Mouse (Mus musculus): ENCODE results near the gene Itsn1.

Gene Itsn1

DNA sequence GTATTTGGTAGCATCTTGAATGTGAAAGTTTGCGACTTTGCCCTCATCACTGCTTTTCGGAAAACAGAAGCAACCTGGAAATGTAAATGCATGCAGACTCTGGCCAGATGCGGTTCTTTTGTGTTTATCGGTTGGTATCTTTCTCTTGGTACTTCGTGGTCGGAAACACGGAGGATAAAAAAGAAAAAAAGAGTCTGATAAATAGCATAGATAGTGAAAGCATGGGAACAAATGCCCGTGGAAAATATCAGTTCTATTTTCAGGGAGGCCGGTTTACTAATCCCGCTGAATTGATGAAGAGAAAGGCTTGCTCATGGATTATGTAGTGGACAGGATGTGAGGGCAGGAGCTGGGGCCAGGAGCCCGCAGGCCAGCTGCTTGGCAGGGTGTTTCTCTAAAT, 1.4 kb downstream of the Itsn1 start:
- DNase-seq (ENCODE audit: low spot score in 2 of 2): no peak

DNA sequence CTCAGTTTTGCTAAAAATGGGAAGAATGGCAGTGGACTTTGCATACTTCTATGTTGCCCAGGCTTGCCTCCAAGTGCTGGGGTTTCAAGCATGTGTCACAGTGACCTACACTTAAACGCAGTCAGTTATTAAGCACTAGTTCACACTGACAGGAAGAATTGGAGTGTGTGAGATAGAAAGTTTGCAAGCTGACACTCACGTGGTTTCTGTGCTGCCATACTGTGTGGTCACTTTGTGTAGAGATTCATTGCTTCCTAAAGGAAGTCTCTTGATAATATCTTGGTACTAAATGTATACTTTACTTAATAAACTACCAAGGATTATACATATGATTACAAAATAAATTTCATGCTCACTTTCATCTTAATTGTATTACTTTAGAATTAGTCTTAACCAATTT, 3.7 kb downstream of the Itsn1 start:
- no peak for DNase-seq (ENCODE audit: low spot score in 2 of 2)

DNA sequence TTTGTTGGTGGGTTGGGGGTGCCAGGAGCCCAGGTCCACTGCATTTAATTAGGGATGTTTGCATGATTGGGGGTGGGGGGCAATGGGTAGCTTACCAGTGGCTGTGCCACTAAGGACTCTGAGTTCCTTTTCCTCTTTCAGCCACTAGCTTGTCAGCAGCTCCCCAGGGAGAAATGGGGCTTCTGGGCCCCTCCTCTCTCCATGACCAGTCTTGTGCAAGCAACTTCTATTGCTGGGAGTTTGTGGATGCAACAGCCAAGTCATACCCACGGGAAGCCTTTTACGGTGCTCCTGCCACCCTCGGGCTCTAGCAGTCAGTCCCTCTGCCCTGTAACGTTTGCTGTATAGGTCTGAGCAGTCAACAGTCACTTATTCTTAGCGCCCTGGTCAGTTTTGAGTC, 5.7 kb downstream of the Itsn1 start:
- peak; percentile 39 to 40 for DNase-seq (ENCODE audit: low spot score in 2 of 2)

DNA sequence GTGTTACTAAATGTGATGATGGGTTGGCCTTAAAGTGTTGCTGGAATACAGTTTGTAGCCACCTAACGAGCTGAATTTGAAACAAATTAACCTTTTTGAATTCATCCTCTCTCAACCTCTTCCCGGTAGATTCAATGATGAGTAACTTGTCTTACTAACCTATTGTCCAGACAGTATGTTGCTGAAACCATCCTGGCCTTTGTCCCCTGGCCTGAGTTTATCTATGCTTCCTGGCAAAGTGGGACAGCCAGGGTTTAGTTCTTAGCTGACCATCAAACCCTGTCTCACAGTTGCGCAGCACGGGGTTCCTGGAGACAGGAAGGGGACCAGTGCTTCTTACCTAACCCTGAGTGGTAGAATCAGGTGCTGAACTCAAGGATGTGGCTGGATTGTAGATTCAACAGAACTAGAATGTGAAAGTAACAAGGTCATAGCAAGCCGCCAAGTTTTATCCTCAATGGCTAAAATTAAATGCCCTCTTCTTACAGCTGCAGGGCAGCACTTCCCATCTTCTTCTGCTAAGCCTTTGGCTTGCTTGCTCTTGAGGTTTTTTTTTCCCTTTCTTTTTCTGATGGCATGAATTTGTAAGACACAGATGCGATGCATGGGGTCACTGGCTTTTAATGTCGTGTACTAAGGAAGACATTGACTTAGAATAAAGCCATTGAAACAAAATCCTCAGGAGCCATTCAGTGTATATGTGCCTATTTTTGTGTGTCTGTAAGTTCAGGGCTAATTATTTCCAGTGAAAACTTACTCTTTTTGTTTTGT, 7.2 kb downstream of the Itsn1 start:
- no peak for DNase-seq (ENCODE audit: low spot score in 2 of 2)

DNA sequence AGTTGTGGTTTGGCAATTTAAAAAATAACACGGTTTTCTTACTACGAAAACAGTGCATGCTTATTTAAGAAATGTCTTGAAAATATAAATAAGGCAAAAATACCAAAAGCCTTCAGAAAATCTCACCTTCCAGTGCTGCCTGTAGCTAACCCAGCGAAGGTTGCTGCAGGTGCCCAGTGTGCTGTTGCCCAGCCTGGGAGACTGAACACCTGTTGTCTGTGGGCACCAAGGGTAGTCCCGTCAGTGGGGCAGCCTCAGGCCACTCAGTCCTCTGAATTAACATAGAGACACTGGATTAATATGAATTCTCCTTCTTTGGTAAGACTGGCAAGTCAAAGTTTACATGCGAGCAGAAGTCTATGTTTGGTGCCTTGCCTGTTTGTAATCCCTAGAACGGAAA, 9.4 kb downstream of the Itsn1 start:
- no peak for DNase-seq (ENCODE audit: low spot score in 2 of 2)

DNA sequence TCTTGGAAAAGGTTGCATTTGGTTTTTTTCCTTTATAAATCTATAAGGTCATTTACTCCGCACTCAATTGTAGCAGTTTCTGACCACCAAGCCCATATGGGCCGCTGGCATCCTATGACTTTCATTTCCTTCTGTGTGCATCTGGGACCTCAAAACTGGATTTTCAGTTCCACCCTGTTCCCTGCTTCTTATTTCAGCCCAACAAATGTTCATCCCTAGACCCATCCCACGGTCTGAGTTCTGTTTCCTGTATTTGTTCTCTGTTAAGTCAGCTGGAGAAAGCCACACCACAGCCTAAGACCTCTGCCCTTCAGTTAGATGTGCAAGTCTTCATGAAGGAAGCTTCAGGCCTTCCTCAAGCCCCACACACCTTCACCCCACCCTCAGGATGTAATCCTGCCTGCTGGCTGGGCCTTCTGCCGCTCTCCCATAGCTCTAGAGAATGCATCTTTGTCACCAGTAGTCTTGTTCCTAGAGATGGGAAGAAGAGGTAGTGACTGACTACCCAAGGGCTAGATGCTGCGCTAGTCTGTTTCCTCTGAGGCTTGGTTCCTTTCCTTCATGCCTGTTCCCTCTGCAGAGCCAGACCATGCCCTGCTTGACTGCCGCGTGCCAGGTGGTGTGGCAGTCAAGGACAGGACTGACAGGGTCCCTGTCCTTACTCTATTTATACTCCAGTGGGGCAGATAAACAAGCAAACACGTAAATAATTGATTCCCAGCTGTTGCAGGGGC, 11.3 kb downstream of the Itsn1 start:
- no peak for DNase-seq (ENCODE audit: low spot score in 2 of 2)

DNA sequence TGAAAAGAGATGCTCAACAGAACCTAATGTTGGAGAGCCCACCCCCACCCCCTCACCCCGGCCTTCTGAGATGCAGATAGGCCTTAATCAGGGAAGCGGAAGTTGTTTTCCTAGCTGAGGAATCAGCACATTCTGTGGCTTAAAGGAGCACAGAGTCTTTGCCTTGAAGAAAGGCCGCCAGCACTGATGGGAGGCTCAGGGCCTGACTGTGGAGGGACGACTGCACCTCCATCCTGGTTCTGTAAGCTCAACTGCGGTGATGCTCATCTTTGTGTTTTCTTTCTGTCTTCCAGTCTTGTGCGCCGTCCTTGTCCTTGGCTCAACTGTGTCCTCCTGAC, 11.8 kb downstream of the Itsn1 start:
- no peak for DNase-seq (ENCODE audit: low spot score in 2 of 2)

DNA sequence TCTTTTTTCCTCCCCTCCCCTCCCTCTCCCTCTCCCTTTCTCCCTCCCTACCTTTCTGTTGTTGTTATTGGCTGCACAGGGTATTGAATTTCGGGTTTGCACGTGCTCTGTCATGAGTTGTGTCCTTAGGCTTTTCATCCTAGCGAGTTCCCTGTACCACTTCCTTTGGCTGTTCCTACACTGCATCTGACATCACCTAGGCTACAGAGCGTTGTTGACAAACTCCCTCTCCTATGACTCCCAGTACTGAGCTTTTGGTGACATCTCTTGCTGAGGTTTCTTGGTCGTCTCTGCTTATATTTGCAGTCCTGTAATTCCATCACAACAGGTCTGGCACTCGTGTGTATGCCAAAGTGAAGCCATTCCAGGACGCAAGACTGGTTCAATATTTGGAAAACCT, 14.0 kb downstream of the Itsn1 start:
- DNase-seq (ENCODE audit: low spot score in 2 of 2): no peak

DNA sequence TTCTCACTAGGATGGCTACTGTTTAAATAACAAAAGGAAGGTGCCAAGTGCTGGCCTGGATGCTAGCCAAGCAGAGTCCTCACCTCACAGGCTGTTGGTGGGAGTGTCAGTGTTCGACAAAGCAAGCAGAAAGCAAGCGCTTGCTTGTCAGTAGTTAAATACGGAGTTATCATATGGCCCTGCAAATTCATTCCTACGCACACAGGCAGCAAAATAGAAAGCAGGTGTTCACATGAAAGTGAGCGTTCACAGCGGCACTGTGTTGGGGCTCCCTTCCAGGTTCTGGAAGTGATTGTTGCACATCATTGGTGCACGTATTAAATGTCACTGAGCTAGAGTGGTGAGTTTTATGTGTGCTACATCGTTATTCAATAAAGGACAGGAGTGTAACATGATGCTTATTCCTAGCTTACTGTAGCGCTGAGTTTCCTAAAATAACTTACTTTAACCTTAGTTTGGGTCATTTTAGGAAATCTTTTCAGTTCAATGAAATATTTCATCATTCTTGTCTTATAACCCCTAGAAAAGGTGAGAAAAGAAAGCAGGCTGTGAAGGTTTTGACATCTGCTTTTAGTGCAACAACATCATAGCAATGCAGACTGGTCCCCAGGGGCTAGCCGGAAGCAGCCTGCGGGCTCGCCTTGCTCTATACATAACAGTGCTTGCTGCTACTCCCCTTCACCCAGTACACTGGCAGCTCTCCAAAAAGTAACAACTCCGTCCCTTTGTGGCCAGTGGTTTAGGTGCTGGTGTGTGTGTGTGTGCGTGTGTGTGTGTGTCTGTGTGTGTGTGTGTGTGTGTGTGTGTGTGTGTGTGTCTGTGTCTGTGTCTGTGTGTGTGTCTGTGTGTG, 17.2 kb downstream of the Itsn1 start:
- DNase-seq (ENCODE audit: low spot score in 2 of 2): peak; percentile 79

DNA sequence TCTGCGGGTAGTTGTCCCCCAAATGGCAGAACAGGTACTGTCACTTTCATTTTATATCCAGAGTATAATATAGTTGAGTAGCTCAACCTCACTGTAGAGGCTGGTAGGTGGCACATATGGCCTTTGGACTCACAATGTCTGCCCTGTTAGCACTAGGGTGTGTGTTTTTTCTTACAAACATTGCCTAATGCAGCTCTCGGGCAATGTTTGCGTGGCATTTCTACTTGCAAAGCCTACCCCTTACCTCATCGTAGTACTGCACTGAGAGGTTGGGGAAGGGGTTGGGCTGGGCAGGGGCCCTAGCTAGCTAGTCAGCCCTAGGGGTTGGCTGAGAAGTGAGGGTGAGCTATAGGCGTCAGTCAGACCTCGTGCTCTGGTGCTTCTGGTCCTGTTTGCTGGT, 18.5 kb downstream of the Itsn1 start:
- DNase-seq (ENCODE audit: low spot score in 2 of 2): no peak

DNA sequence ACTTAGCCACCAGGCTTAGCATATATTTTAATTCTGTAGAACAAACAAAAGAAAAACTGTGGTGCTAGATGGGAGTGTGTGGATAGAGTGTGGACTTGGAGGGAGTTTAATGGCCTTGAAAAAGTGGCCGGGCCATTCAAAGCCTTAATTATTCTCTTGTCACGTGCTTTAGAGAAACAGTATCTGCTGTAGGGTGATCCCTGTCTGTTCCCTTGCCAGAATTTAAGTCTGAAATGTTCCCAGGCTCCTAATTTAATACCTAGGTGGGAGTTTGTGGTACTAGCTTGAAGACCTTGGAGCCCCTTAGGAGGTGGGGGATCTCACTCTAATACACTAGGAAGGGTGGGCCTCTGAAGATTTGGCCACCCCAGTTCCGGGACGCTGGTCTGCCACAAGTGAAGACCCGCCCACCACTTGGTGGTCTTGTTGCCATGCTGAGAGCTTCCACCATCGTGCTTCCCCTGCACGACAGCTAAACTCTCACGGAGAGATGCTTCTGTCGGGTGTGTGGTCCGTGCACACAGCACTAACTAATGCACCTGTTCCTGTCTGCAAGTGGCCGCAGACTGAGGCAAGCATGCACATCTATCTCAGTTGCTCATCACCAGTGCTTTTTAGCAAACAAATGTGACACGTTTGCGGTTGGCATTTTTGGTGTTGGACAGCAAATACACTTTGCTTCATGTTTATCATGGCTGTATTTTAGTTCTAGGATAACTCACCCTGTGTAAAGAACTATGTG, 22.7 kb downstream of the Itsn1 start:
- no peak for DNase-seq (ENCODE audit: low spot score in 2 of 2)

DNA sequence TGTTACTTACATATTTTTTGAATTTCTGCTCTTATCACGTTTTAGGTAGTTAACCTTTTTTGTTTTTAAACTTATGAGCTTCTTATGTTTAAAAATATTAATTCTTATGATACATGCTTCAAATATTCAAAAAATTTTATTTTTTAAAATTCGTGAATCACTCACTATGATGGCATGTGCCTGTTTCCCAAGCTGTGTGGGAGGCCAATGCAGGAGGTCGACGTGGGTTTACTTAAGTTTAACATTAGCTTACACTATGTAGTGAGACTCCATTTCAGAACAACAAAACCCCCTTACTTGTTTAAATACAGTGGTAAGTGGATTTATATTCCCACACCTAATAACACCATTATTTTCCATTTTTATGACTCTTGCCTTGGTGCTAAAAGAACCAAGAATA, 24.5 kb downstream of the Itsn1 start:
- no peak for DNase-seq (ENCODE audit: low spot score in 2 of 2)

DNA sequence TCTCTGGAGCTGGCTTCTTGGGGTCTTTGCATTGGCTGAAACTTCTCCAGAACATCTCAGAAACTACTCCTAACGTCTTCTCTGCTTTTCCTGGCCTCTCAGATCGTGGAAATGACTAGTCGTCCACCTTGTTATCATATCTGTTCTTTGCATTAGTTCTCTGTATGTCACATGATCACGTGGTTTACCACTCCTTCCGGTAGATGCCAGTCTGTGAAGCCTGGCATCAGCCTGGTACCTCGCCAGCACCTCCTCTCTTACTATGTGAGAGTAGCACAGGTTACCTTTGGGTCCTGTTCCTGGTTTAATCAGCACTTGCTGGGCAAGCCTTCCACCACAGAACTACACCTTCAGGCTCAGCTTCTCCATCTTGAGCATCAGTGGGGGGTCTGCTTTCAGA, 25.9 kb downstream of the Itsn1 start:
- peak; percentile 16 to 32 for DNase-seq (ENCODE audit: low spot score in 2 of 2)

DNA sequence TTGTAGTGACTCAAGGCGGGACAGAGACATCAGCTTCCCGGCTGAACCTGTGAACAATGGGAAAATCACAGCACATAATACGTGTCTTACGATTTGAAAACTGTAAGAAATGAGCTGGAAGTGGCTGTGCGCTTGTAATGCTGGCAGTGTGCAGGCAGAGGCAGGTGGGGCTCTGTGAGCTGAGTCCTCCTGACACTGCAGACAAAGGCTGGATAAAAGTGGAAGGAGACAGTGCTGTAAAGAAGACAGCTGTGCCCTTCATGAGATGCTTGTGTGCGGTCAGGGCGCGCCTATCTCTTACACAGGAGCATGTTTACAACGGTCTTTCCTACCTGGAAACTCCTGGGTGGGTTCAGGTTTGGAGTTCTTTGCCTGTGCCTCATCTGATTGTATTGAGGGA, 32.1 kb downstream of the Itsn1 start:
- no peak for DNase-seq (ENCODE audit: low spot score in 2 of 2)

DNA sequence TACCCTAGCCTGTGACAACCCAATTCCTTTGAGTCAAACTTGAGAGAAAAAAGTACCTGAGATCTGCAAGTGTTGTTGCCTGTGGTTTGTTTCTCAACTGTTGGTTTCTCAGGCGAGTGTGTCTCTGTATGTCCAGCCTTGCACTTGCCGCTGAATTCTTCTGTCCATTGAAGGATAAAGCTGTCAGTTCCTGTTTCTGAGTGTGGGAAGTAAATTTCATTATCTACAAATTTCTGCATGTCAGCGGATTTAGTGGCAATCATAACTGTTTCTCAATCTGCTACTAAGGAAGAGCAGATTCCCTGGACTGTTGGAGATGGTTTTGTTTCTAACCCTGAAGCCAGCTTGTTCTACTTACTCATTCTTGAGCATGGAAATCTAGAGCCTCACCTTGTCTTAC, 32.7 kb downstream of the Itsn1 start:
- no peak for DNase-seq (ENCODE audit: low spot score in 2 of 2)

DNA sequence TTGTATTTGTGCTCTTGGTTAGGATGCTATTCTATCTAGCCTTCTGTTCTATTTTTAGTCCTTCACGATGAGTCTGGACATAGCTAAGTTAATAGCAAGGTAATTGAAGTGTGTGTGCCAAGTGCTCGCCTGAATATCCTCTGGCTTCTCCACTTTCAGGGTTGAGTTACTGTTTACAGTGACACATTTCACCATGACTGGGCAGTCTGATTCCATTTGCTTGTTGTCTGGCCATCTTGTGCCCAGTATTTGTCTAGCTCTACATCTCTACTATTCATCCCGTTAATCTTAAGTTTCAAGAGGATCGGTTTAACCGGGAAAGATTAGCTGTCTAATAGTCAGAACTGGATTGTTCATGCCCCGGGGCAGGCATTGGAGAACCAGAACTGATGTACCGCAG, 33.4 kb downstream of the Itsn1 start:
- DNase-seq (ENCODE audit: low spot score in 2 of 2): no peak

DNA sequence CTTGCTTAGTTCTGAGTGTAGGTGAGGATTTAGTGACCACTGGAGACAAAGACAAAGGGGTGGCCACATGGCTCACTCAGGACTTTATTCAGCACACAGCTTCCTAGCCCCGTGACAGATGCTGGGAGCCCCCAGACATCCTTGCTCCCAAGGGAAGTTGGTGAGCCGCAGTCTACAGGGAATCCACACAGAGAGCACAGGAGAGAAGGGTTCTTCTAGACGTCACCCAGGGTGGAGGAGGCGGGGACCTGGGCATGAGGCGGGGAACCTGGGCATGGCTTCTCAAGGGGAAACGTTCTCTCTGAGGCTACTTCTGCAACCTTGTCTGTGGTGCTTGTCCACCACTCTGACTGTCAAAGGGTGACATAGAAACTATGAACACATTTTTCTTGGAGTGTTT, 34.9 kb downstream of the Itsn1 start:
- no peak for DNase-seq (ENCODE audit: low spot score in 2 of 2)

DNA sequence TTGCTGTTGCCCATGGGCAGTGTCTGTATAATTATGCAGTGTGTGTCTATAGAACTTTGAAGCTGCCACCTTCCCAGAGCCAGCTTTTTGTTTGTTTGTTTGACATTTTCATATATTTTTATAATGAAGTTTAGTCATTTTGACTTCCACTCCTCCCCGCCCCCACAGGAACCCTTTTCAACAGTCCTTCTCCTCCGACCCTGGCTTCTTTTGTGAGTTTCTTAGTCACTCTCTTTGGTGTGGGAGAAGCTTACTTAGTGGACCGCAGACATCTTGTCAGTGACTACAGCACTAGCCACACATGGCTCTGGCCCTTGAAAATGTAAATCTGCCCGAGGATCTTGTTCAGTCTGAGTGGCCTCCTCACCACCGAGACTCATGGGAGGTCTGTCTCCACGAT, 35.3 kb downstream of the Itsn1 start:
- no peak for DNase-seq (ENCODE audit: low spot score in 2 of 2)

DNA sequence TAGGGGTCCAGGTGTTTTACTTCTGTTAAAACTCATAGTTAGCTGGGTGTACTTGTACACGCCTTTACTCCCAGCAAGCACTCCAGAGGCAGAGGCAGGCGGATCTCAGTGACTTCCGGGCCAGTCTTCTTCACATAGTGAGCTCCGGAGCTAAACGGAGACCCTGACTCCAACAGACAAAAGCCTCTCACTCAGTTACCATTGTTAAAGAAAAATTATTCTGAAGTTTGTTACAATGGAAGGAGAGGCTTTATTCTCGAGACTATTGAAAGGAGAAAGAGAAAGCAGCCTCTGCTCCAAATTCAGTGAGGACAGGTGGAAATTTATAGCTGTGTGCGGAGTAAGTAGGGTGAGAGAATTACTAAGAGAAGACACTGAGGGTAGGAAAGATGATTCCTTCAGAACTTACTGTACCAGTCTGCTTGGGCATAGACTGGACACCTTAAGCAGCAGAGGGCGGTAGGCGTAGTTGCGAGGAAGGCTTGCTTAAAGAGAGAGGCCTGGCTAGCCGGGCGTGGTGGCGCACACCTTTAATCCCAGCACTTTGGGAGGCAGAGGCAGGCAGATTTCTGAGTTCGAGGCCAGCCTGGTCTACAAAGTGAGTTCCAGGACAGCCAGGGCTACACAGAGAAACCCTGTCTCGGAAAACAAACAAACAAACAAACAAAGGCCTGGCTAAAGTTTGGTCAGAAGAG, 36.2 kb downstream of the Itsn1 start:
- no peak for DNase-seq (ENCODE audit: low spot score in 2 of 2)

DNA sequence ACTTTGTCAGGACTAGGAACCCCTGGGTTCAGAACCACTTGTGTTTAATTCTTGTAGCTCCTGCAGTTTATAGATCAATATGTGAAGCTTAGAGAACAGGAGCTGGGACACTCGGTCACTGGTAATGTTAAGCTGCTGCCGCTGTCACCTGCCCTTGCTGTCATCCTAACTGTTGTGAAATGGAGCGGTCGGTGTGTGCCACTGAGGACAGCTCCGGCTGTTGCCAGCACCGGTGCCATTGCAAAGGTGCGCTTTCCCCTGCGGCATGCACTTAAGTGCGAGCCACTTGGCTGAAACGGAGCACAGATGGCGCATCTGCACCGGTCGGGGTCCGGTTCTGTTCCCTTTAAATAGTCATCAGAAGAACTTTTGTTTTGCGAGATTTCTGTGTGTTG, 36.7 kb downstream of the Itsn1 start:
- no peak for DNase-seq (ENCODE audit: low spot score in 2 of 2)

DNA sequence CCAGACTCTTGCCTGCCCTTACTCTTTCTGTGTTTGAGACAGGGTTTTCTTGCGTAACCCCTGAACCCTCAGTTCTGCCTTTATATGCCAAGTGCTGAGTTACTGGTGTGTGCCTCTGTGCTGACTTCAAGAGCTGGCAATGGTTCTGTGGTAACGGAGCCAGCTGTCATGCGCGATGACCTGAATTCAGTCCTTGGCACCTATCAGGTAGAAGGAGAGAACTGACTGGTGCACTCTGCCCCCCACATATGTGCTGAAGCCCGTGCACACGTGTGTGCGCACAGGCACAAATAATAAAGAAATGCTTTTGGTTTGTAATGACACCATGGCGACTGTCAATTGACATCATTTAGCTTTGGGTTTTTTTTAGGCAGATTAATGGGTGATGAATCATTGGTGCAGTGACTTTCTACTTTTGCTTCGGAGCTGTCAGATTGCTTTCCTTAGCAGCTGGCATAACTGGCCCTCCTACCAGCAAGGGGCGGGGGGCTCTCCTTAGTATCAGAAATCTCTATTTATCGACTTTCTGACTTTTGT, 38.2 kb downstream of the Itsn1 start:
- DNase-seq (ENCODE audit: low spot score in 2 of 2): no peak

Data from spleen, postnatal 36 days (tissue).